Mouse (Mus musculus): Measurements from ENCODE around the gene Dtd1. TPM values are rescaled to one million over a fixed set of nuclear protein-coding genes. Genes with fewer than 3 reads are reported as not detected.

The Dtd1 gene
- polyA plus RNA-seq, 1 experiment from 2014 or later = 17.5 TPM

GRCm38 (mm10) chr2:144613956-144614355 is 14.3 kb downstream of the Dtd1 start:
- Histone ChIP-seq H3K4me3 (replicated peaks) (no peak overlapping the region), H3K4me2 (no peak overlapping the region), H3K27me3 (no peaks in the 10 kb centered on the region), H3K36me3 (replicated peaks) (no peaks in the 10 kb centered on the region), H3K9me3 (replicated peaks) (no peaks in the 10 kb centered on the region), H3K4me1 (replicated peaks) (peaks cover 7% of the 10 kb centered on the region; the same call in 1 of the 2 replicates), H3K9ac (no peak overlapping the region), H3K27ac (replicated peaks) (no peak overlapping the region)
- WGBS (ENCODE audit: insufficient replicate concordance) = 82% methylated on average over 6 of the region's 6 CpGs
- ATAC-seq (ENCODE audit: insufficient read depth) = no peak

- 50% methylated on average over 16 of the region's 16 CpGs for WGBS (ENCODE audit: insufficient replicate concordance)
- no peaks in the 10 kb centered on the region for H3K27me3 ChIP-seq
- ATAC-seq (ENCODE audit: insufficient read depth) = peak; percentile 15; the same call in 1 of the 2 replicates
These were observed 17.6 kb downstream of the Dtd1 start for GRCm38 (mm10) chr2:144617074-144617874.

GRCm38 (mm10) chr2:144621491-144621890 is 21.8 kb downstream of the Dtd1 start:
- 83% methylated on average over 6 of the region's 6 CpGs for WGBS (ENCODE audit: insufficient replicate concordance)
- H3K4me3 ChIP-seq (replicated peaks) = no peak overlapping the region
- no peaks in the 10 kb centered on the region for H3K9me3 ChIP-seq (replicated peaks)
- no peak overlapping the region for H3K4me2 ChIP-seq
- H3K9ac ChIP-seq = no peak overlapping the region
- no peaks in the 10 kb centered on the region for H3K27me3 ChIP-seq
- H3K36me3 ChIP-seq (replicated peaks) = no peaks in the 10 kb centered on the region
- no peak overlapping the region for H3K27ac ChIP-seq (replicated peaks)
- H3K4me1 ChIP-seq (replicated peaks) = peaks cover 7% of the 10 kb centered on the region; the same call in 1 of the 2 replicates
- no peak for ATAC-seq (ENCODE audit: insufficient read depth)

More at GRCm38 (mm10) chr2:144617074-144617874, 17.6 kb downstream of the Dtd1 start:
- Histone ChIP-seq H3K9me3 (replicated peaks) (no peaks in the 10 kb centered on the region), H3K36me3 (replicated peaks) (no peaks in the 10 kb centered on the region), H3K4me2 (no peak overlapping the region), H3K4me3 (replicated peaks) (no peak overlapping the region), H3K4me1 (replicated peaks) (peaks cover 7% of the 10 kb centered on the region; the same call in 1 of the 2 replicates), H3K9ac (no peak overlapping the region), H3K27ac (replicated peaks) (no peak overlapping the region)

- Histone ChIP-seq H3K9ac (no peak overlapping the region), H3K4me2 (no peak overlapping the region), H3K4me3 (replicated peaks) (no peak overlapping the region), H3K4me1 (replicated peaks) (no peaks in the 10 kb centered on the region), H3K9me3 (replicated peaks) (no peaks in the 10 kb centered on the region), H3K27ac (replicated peaks) (no peak overlapping the region), H3K36me3 (replicated peaks) (no peaks in the 10 kb centered on the region), H3K27me3 (no peaks in the 10 kb centered on the region)
- WGBS (ENCODE audit: insufficient replicate concordance) = 44% methylated on average over 2 of the region's 2 CpGs
- no peak; the same call in 1 of the 2 replicates for ATAC-seq (ENCODE audit: insufficient read depth)
These were observed 33.9 kb downstream of the Dtd1 start for GRCm38 (mm10) chr2:144633551-144633950.

GRCm38 (mm10) chr2:144634231-144634630 is 34.5 kb downstream of the Dtd1 start:
- Histone ChIP-seq H3K4me2 (no peak overlapping the region), H3K9ac (no peak overlapping the region), H3K4me1 (replicated peaks) (no peaks in the 10 kb centered on the region), H3K27ac (replicated peaks) (no peak overlapping the region), H3K4me3 (replicated peaks) (no peak overlapping the region), H3K36me3 (replicated peaks) (no peaks in the 10 kb centered on the region), H3K9me3 (replicated peaks) (no peaks in the 10 kb centered on the region), H3K27me3 (no peaks in the 10 kb centered on the region)
- WGBS (ENCODE audit: insufficient replicate concordance) = 49% methylated on average over 5 of the region's 5 CpGs
- ATAC-seq (ENCODE audit: insufficient read depth) = no peak

- Histone ChIP-seq H3K9me3 (replicated peaks) (no peaks in the 10 kb centered on the region), H3K27ac (replicated peaks) (no peak overlapping the region), H3K4me3 (replicated peaks) (no peak overlapping the region), H3K4me2 (no peak overlapping the region), H3K27me3 (no peaks in the 10 kb centered on the region), H3K9ac (no peak overlapping the region), H3K4me1 (replicated peaks) (no peaks in the 10 kb centered on the region), H3K36me3 (replicated peaks) (no peaks in the 10 kb centered on the region)
- no peak for ATAC-seq (ENCODE audit: insufficient read depth)
- WGBS (ENCODE audit: insufficient replicate concordance) = 77% methylated on average over 2 of the region's 2 CpGs
These were observed 35.0 kb downstream of the Dtd1 start for GRCm38 (mm10) chr2:144634729-144635128.

- WGBS (ENCODE audit: insufficient replicate concordance) = 10% methylated on average over 5 of the region's 5 CpGs
These were observed 36.1 kb downstream of the Dtd1 start for GRCm38 (mm10) chr2:144635644-144636320.

GRCm38 (mm10) chr2:144637204-144637603 is 37.5 kb downstream of the Dtd1 start:
- Histone ChIP-seq H3K27ac (replicated peaks) (no peak overlapping the region), H3K4me3 (replicated peaks) (no peak overlapping the region), H3K9me3 (replicated peaks) (no peaks in the 10 kb centered on the region), H3K4me2 (no peak overlapping the region), H3K36me3 (replicated peaks) (no peaks in the 10 kb centered on the region), H3K27me3 (no peaks in the 10 kb centered on the region), H3K4me1 (replicated peaks) (no peaks in the 10 kb centered on the region), H3K9ac (no peak overlapping the region)
- 60% methylated on average over 4 of the region's 4 CpGs for WGBS (ENCODE audit: insufficient replicate concordance)
- no peak for ATAC-seq (ENCODE audit: insufficient read depth)

More at GRCm38 (mm10) chr2:144635644-144636320, 36.1 kb downstream of the Dtd1 start:
- Histone ChIP-seq H3K4me1 (replicated peaks) (no peaks in the 10 kb centered on the region), H3K4me3 (replicated peaks) (no peak overlapping the region), H3K9me3 (replicated peaks) (no peaks in the 10 kb centered on the region), H3K9ac (no peak overlapping the region), H3K4me2 (no peak overlapping the region), H3K27ac (replicated peaks) (no peak overlapping the region), H3K27me3 (no peaks in the 10 kb centered on the region), H3K36me3 (replicated peaks) (no peaks in the 10 kb centered on the region)
- no peak for ATAC-seq (ENCODE audit: insufficient read depth)

GRCm38 (mm10) chr2:144637671-144638395 is 38.1 kb downstream of the Dtd1 start:
- no peak overlapping the region for H3K27ac ChIP-seq (replicated peaks)
- H3K9ac ChIP-seq = no peak overlapping the region
- no peaks in the 10 kb centered on the region for H3K4me1 ChIP-seq (replicated peaks)
- H3K9me3 ChIP-seq (replicated peaks) = no peaks in the 10 kb centered on the region
- H3K27me3 ChIP-seq = no peaks in the 10 kb centered on the region
- peak; percentile 21; the same call in 1 of the 2 replicates for ATAC-seq (ENCODE audit: insufficient read depth)
- no peak overlapping the region for H3K4me2 ChIP-seq
- H3K4me3 ChIP-seq (replicated peaks) = no peak overlapping the region
- 77% methylated on average over 12 of the region's 12 CpGs for WGBS (ENCODE audit: insufficient replicate concordance)
- no peaks in the 10 kb centered on the region for H3K36me3 ChIP-seq (replicated peaks)

GRCm38 (mm10) chr2:144638719-144639118 is 39.0 kb downstream of the Dtd1 start:
- H3K9ac ChIP-seq = no peak overlapping the region
- ATAC-seq (ENCODE audit: insufficient read depth) = no peak

GRCm38 (mm10) chr2:144640101-144640500 is 40.4 kb downstream of the Dtd1 start:
- H3K4me3 ChIP-seq (replicated peaks) = no peak overlapping the region
- no peaks in the 10 kb centered on the region for H3K36me3 ChIP-seq (replicated peaks)
- H3K4me1 ChIP-seq (replicated peaks) = no peaks in the 10 kb centered on the region
- H3K4me2 ChIP-seq = no peak overlapping the region
- no peaks in the 10 kb centered on the region for H3K27me3 ChIP-seq
- H3K9me3 ChIP-seq (replicated peaks) = no peaks in the 10 kb centered on the region
- H3K9ac ChIP-seq = no peak overlapping the region
- ATAC-seq (ENCODE audit: insufficient read depth) = no peak
- 63% methylated on average over 7 of the region's 7 CpGs for WGBS (ENCODE audit: insufficient replicate concordance)
- no peak overlapping the region for H3K27ac ChIP-seq (replicated peaks)

More at GRCm38 (mm10) chr2:144638719-144639118, 39.0 kb downstream of the Dtd1 start:
- no peaks in the 10 kb centered on the region for H3K27me3 ChIP-seq
- H3K36me3 ChIP-seq (replicated peaks) = no peaks in the 10 kb centered on the region
- H3K9me3 ChIP-seq (replicated peaks) = no peaks in the 10 kb centered on the region
- no peak overlapping the region for H3K4me2 ChIP-seq
- H3K27ac ChIP-seq (replicated peaks) = no peak overlapping the region
- H3K4me1 ChIP-seq (replicated peaks) = no peaks in the 10 kb centered on the region
- WGBS (ENCODE audit: insufficient replicate concordance) = 61% methylated on average over 4 of the region's 4 CpGs
- H3K4me3 ChIP-seq (replicated peaks) = no peak overlapping the region
